Mouse (Mus musculus) frontal cortex, postnatal 36 days (tissue): ENCODE results near the gene Shroom3.

ENCODE experiments used
- DNase-seq, 2 experiments: peaks; one replicate each; pipeline ENCODE4 v3.0.0; 2022; ENCODE audit warnings: low spot score in 2 of 2

Gene Shroom3

DNA sequence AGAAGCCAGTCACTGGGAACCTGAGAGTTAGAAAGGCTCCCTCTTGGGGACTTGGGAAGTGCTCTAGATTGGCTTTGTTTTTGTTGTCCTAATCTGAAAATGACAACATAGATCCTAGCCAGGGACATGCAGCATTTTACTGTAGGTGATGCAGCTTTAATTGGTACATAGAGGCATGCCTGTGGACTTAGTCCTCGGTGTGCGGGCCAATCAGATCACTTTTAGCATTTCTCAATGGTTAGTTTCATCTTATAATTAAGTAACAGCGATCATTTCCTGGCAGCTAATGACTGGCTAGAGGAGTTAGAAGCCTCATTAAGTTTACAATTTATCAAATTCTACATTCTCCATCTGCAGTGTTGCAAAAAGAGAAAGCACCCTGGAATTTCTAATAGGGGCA is 167.7 kb downstream of the Shroom3 start:
- no peak for DNase-seq

DNA sequence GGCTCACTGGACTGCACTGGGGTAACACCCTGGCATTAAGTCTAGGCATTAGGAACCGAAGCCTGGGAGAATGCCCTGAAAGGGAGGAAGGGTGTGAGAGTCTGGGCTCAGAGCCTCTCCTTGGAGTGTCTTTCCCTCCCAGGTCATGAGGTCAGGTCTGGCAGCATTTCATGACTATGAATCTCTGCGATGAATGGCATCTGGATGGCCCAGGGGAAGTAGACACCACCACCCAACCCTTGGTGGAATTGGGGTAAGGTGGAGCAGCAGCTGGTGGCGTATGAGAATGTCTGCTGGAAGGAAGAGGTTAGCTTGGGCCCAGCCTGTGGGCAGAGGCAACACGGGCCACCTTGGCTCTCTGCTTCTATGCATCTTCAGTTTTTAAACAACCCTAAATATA is 171.7 kb downstream of the Shroom3 start:
- no peak for DNase-seq

- DNase-seq, result peak; percentile 26 to 35
Observed at GRCm38 (mm10) chr5:92856346-92856745, 173.1 kb downstream of the Shroom3 start.

GRCm38 (mm10) chr5:92857177-92857576 is 173.9 kb downstream of the Shroom3 start:
- DNase-seq, result no peak

- DNase-seq, result no peak
Observed at GRCm38 (mm10) chr5:92858104-92858503, 174.9 kb downstream of the Shroom3 start.

DNA sequence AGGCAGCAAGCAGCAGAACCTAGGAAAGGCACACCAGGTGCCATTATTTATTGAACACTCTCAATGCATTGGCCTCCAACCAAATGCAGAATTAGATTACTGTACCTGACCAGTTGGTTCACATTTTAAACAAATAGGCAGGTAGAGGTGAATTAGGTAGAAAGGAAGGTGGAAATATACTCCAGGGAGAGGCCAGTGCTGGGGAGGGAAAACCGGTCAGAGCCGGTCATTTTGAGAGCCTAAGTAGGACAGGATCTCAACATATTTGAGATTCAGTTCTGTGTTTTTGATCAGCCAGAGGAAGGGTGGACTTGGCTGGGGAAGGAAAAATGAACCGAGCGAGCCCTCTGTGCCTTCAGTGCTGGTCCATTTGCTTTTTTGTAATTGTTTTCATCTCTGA is 175.3 kb downstream of the Shroom3 start:
- DNase-seq, result no peak

- no peak for DNase-seq
Observed at GRCm38 (mm10) chr5:92861416-92862112, 178.3 kb downstream of the Shroom3 start.

- DNase-seq, result no peak
Observed at GRCm38 (mm10) chr5:92865090-92865489, 181.9 kb downstream of the Shroom3 start.

DNA sequence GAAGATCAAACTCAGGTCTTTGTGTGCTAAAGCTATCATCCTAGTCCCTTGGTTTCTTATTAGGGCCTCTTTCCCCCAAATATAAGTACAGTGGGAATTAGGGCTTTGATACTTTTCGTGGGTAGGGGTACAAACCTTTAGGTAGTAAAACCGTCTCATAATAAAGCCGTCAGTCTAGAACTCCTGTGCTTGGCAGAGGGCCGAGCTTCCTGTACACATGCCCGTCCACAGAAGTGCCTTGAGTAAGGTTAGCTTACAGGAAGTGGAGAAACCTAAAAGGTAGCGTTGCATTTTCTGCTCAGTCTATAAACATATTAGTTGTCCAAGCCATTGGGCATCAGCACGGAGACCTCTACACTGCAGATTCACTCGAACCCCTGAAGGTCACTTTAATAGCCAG is 183.3 kb downstream of the Shroom3 start:
- DNase-seq, result no peak

DNA sequence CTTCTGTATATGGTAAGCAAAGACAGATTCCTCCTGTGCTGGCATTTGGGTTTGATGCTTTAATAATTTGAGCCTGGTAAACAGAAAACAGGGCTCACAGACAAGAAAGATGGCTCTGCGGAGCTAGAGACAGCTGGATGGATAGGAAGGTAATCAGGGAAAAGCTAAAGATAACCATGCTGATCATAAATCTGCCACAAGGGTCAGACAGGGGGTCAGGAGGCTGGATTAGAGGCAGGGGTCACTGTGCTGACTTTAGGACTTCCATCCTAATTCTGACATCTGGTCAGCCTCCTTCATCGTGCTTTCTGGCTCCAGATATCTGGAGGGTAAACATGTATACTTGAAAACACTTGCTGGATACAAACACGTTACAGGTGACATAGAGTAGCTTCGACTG is 184.0 kb downstream of the Shroom3 start:
- no peak for DNase-seq

DNA sequence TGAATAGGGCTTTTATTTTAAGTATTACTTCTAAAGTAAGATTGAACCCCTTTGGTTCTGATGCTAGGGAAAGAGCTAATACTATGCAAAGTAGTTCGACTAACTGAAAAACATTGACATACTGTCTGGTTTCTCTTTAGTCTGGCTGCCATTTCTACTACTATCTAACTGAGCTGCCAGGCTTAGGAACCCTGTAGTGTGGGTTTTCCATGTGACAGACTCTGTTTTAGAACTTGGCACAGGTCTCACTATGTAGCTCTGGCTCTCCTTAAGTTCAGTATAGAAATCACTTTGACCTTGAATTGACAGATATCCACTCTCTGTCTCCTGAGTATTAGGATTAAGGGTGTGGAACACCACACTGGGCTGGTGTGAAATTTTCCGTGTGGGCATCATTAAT is 185.0 kb downstream of the Shroom3 start:
- no peak for DNase-seq

GRCm38 (mm10) chr5:92871048-92871447 is 187.8 kb downstream of the Shroom3 start:
- no peak for DNase-seq

DNA sequence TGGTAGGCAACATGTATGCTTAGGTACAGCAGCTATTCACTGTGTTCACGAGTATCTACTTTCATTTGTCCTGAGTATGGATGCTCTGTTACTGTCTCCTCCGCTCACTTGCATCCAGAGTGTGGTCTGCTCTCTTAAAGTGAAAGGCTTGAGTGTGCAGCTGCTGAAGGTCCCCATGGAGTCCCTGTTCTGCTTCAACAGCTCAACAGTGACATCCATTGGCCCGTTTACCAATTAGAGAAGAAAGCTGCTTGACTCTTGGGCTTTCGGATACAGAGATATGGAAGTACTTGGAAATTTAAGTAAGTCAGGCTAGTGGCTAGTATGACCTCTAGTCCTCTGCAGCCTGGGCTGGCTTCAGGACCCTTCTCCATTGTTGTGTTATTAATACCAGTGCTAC is 188.9 kb downstream of the Shroom3 start:
- no peak for DNase-seq

- no peak for DNase-seq
Observed at GRCm38 (mm10) chr5:92872991-92873390, 189.8 kb downstream of the Shroom3 start.

DNA sequence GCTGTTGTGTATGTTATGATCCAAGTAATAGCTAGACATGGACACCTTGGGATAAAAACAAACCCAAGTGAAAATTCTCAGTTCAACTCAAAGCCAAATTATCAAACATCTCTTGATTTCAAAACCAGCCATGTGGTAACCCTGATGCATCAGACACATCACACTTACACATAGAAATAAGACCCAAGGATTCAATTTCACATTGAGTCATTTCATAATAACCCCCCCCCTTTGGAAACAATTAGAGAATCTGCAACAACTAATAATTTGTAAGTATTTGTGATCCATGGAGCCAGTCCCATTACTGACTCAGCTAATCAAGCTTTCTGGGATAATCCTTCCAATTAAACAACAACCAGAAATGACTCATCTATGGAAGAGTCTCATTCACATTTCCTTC is 190.3 kb downstream of the Shroom3 start:
- no peak for DNase-seq

DNA sequence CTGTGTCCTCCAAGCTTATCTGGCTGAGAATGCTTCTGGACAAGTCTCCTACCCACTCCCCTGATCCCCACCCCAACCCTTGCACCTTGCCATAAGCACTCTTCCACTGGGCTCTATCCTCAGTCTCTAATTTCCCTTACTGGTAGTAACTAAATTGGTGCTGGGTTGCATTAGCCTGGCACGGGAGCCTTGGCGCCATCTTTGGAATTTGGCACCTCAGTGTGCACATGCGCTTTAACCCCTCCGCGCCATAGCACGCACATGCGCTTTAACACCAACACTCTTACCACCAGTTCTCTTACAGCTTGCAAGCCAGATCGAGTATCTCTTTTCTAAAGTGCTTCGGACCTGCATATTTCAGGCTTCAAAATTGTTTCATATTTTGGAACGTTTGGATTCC is 192.6 kb downstream of the Shroom3 start:
- DNase-seq, result no peak

DNA sequence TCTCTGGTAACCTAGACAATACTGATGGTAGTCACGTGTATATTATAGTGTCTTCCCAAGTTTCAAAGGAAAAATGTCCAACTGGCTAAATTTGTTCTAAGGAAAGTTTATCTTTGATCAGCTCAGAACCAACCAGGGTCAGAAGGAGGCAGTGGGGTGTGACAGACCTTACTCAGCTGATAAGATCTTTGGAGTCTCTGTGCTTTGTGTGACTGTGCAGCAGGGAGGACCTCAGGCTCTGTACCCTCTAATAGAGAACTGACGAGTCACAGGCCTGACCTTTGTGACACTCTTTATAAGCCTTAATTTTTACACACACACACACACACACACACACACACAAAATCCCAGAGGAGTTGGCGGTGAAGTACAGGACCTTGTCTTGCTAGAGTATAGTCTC is 193.9 kb downstream of the Shroom3 start:
- no peak for DNase-seq

- no peak for DNase-seq
Observed at GRCm38 (mm10) chr5:92880393-92880792, 197.2 kb downstream of the Shroom3 start.

GRCm38 (mm10) chr5:92880893-92881292 is 197.7 kb downstream of the Shroom3 start:
- no peak for DNase-seq

GRCm38 (mm10) chr5:92886141-92886540 is 202.9 kb downstream of the Shroom3 start:
- peak in 1 of 2 experiments; percentile 40 for DNase-seq

GRCm38 (mm10) chr5:92887501-92887900 is 204.3 kb downstream of the Shroom3 start:
- DNase-seq, result no peak

DNA sequence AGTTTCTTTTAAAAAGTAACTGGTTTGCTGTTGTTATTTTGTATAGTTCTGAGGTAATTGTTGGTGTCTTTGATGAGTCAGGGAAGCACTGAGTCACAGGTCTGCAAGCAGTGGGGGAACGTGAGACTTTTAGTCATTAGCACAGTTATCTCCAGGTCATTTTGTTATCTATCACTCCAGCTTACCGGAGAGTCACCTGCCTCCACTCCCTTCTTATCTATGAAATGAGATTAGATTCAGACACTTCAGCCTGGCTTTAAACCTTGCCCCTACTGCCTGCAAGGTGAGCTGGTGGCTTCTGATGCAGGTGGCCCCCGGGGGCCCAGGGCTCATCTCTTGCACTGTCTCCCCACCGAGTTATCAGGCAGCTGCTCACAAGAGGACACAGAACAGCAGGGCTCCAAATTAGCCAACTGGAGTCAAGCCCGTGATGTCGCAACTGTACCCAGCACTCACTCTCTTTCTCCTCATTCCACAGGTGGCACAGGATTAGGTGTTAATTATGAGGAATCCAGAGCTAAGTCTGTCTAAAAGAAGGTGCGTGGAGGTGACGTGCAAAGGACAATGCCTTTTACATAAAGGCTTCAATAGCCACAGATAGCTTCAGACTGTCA is 205.5 kb downstream of the Shroom3 start:
- DNase-seq, result no peak

DNA sequence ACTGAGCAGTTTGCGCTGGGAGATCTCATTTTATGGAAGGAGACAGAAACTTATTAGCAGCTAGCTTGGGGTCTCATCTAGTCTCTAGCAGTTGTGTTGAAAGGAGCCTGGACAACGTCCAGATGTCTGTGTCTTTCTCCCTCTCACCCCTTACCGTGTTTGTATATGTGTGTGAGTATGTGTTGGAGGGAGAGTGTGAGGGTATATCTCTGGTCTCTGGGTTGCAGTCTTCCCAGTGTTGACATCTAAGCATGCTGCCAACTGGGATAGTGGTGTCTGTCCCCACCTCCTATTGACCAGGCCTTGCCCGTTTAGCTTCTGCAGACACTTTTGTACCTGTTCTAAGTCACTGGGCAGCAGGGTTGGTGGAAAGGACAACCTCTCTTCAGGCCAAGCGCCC is 207.7 kb downstream of the Shroom3 start:
- no peak for DNase-seq

- no peak for DNase-seq
Observed at GRCm38 (mm10) chr5:92893284-92893683, 210.0 kb downstream of the Shroom3 start.
